Mouse (Mus musculus) myocyte (in vitro differentiated cells): ENCODE results near the gene Rnf220. TPM values are rescaled to one million over a fixed set of nuclear protein-coding genes. Genes with fewer than 3 reads are reported as not detected.

Experiments used
- H3K27me3 ChIP-seq: one replicate; pipeline ENCODE4 v1.6.1; 2011; ENCODE audit not compliant: control insufficient read depth, insufficient read depth, insufficient read length
- H3K36me3 ChIP-seq: one replicate; pipeline ENCODE4 v1.6.1; 2011; ENCODE audit not compliant: control insufficient read depth, insufficient read depth
- H3K4me2 ChIP-seq: one replicate; pipeline ENCODE4 v1.6.1; 2011; ENCODE audit warnings: low read depth, control low read depth
- H3K4me3 ChIP-seq: one replicate; pipeline ENCODE4 v1.5.1; 2011; ENCODE audit warnings: mild to moderate bottlenecking, control low read depth, moderate library complexity
- H3K79me2 ChIP-seq: one replicate; pipeline ENCODE4 v1.6.1; 2011; ENCODE audit not compliant: control insufficient read depth, insufficient read depth
- H3ac ChIP-seq: one replicate; pipeline ENCODE4 v1.6.1; 2011; ENCODE audit not compliant: control insufficient read depth, insufficient read length
- CEBPB ChIP-seq: IDR thresholded peaks from 2 replicates; pipeline ENCODE4 v1.6.1; 2011; ENCODE audit warnings: mild to moderate bottlenecking, moderate library complexity; ENCODE audit not compliant: poor library complexity, insufficient read depth, severe bottlenecking
- E2F4 ChIP-seq: IDR thresholded peaks from one replicate; pipeline ENCODE4 v1.6.1; 2011; ENCODE audit warnings: mild to moderate bottlenecking, control low read depth, moderate library complexity; ENCODE audit not compliant: insufficient read depth
- MAX ChIP-seq: IDR thresholded peaks from one replicate; pipeline ENCODE4 v1.6.1; 2011; ENCODE audit warnings: low read depth, mild to moderate bottlenecking, control low read depth
- MYOD1 ChIP-seq, 3 experiments: IDR thresholded peaks; one replicate each; pipeline ENCODE4 v1.6.1; 2011; ENCODE audit warnings: control low read depth in 2 of 3, low read depth in 2 of 3, mild to moderate bottlenecking in 2 of 3, moderate library complexity in 1 of 3; ENCODE audit not compliant: insufficient read length in 2 of 3, control insufficient read depth in 1 of 3
- MYOG ChIP-seq, 3 experiments: IDR thresholded peaks; one replicate each; pipeline ENCODE4 v1.6.1; 2011; ENCODE audit warnings: control low read depth in 2 of 3, low read depth in 2 of 3, mild to moderate bottlenecking in 2 of 3; ENCODE audit not compliant: insufficient read length in 2 of 3, control insufficient read depth in 1 of 3, insufficient read depth in 1 of 3
- POLR2A ChIP-seq: IDR thresholded peaks from one replicate; pipeline ENCODE4 v1.6.1; 2011; ENCODE audit warnings: low read depth, mild to moderate bottlenecking, control low read depth, moderate library complexity; ENCODE audit not compliant: insufficient read length
- POLR2AphosphoS2 ChIP-seq: IDR thresholded peaks from one replicate; pipeline ENCODE4 v1.6.1; 2011; ENCODE audit warnings: low read depth, control low read depth; ENCODE audit not compliant: insufficient read length
- REST ChIP-seq: IDR thresholded peaks from one replicate; pipeline ENCODE4 v1.6.1; 2011; ENCODE audit warnings: mild to moderate bottlenecking, control low read depth, moderate library complexity; ENCODE audit not compliant: insufficient read depth, insufficient read length
- SRF ChIP-seq: IDR thresholded peaks from one replicate; pipeline ENCODE4 v1.6.1; 2011; ENCODE audit warnings: low read depth; ENCODE audit not compliant: control insufficient read depth, insufficient read length
- TCF12 ChIP-seq: IDR thresholded peaks from one replicate; pipeline ENCODE4 v1.6.1; 2011; ENCODE audit warnings: mild to moderate bottlenecking, control low read depth; ENCODE audit not compliant: poor library complexity, insufficient read depth, severe bottlenecking
- TCF3 ChIP-seq: IDR thresholded peaks from one replicate; pipeline ENCODE4 v1.6.1; 2011; ENCODE audit warnings: low read depth, control low read depth; ENCODE audit not compliant: insufficient read length
- USF1 ChIP-seq: IDR thresholded peaks from one replicate; pipeline ENCODE4 v1.6.1; 2011; ENCODE audit warnings: low read depth, mild to moderate bottlenecking, control low read depth, moderate library complexity
- polyA plus RNA-seq: library from polyadenylated mRNA; unstranded; fragments of >200 nt; fragmentation: generic; extraction: Trizol; gene quantifications from one replicate; pipeline ENCODE4 v1.2.1, GENCODE M21; 2012; ENCODE audit warnings: missing spikeins

Rnf220 gene
- polyA plus RNA-seq, 1 experiment, result 60.4 TPM

GRCm38 (mm10) chr4:117397128-117397527 is 99.7 kb downstream of the Rnf220 start:
- TF ChIP-seq MYOG (IDR thresholded peaks at IDR 0.05; ENCODE audit: control insufficient read depth in 1 of 3, insufficient read depth in 1 of 3, insufficient read length in 2 of 3, low read depth in 2 of 3) (no peak), TCF12 (no peak), MYOD1 (IDR thresholded peaks at IDR 0.05; ENCODE audit: control insufficient read depth in 1 of 3, insufficient read length in 2 of 3, low read depth in 2 of 3) (no peak), USF1 (no peak), POLR2AphosphoS2 (no peak), CEBPB (no peak), TCF3 (no peak), E2F4 (no peak), MAX (no peak), REST (no peak), POLR2A (no peak)
- Histone ChIP-seq H3K4me3 (no peak overlapping the region), H3K27me3 (peaks cover 63% of the 10 kb centered on the region)

GRCm38 (mm10) chr4:117393027-117393426 is 103.8 kb downstream of the Rnf220 start:
- Histone ChIP-seq H3K4me2 (no peak overlapping the region), H3K4me3 (no peak overlapping the region), H3K36me3 (no peaks in the 10 kb centered on the region), H3K27me3 (peaks cover 58% of the 10 kb centered on the region), H3K79me2 (no peaks in the 10 kb centered on the region), H3ac (no peak overlapping the region)
- TF ChIP-seq USF1 (no peak), POLR2A (no peak), MAX (no peak), E2F4 (no peak), TCF3 (no peak), REST (no peak), SRF (no peak)

More at GRCm38 (mm10) chr4:117397128-117397527, 99.7 kb downstream of the Rnf220 start:
- no peak overlapping the region for H3K4me2 ChIP-seq
- no peaks in the 10 kb centered on the region for H3K36me3 ChIP-seq
- no peaks in the 10 kb centered on the region for H3K79me2 ChIP-seq
- H3ac ChIP-seq, result no peak overlapping the region

- no peaks in the 10 kb centered on the region for H3K79me2 ChIP-seq
- no peak overlapping the region for H3K4me3 ChIP-seq
- no peaks in the 10 kb centered on the region for H3K36me3 ChIP-seq
- no peak overlapping the region for H3ac ChIP-seq
- TF ChIP-seq SRF (no peak), REST (no peak), MYOD1 (IDR thresholded peaks at IDR 0.05; ENCODE audit: control insufficient read depth in 1 of 3, insufficient read length in 2 of 3, low read depth in 2 of 3) (no peak), E2F4 (no peak), TCF12 (no peak), MAX (no peak), MYOG (IDR thresholded peaks at IDR 0.05; ENCODE audit: control insufficient read depth in 1 of 3, insufficient read depth in 1 of 3, insufficient read length in 2 of 3, low read depth in 2 of 3) (no peak), CEBPB (no peak), POLR2AphosphoS2 (no peak), USF1 (no peak), TCF3 (no peak), POLR2A (no peak)
- H3K27me3 ChIP-seq, result peaks cover 52% of the 10 kb centered on the region
- H3K4me2 ChIP-seq, result no peak overlapping the region
These were observed 104.5 kb downstream of the Rnf220 start for GRCm38 (mm10) chr4:117392391-117392790.

GRCm38 (mm10) chr4:117391966-117392365 is 104.9 kb downstream of the Rnf220 start:
- TF ChIP-seq POLR2A (no peak), SRF (no peak), USF1 (no peak), MAX (no peak), MYOG (IDR thresholded peaks at IDR 0.05; ENCODE audit: control insufficient read depth in 1 of 3, insufficient read depth in 1 of 3, insufficient read length in 2 of 3, low read depth in 2 of 3) (no peak), MYOD1 (IDR thresholded peaks at IDR 0.05; ENCODE audit: control insufficient read depth in 1 of 3, insufficient read length in 2 of 3, low read depth in 2 of 3) (no peak), REST (no peak), TCF12 (no peak), POLR2AphosphoS2 (no peak), TCF3 (no peak), CEBPB (no peak)
- no peak overlapping the region for H3ac ChIP-seq
- H3K4me2 ChIP-seq, result no peak overlapping the region
- no peak overlapping the region for H3K4me3 ChIP-seq
- peaks cover 47% of the 10 kb centered on the region for H3K27me3 ChIP-seq
- no peaks in the 10 kb centered on the region for H3K79me2 ChIP-seq
- no peaks in the 10 kb centered on the region for H3K36me3 ChIP-seq

GRCm38 (mm10) chr4:117390850-117391795 is 105.7 kb downstream of the Rnf220 start:
- Histone ChIP-seq H3K4me2 (no peak overlapping the region), H3ac (no peak overlapping the region), H3K79me2 (no peaks in the 10 kb centered on the region), H3K4me3 (no peak overlapping the region), H3K27me3 (peaks cover 39% of the 10 kb centered on the region), H3K36me3 (no peaks in the 10 kb centered on the region)
- TF ChIP-seq USF1 (no peak), TCF3 (no peak), POLR2A (no peak), CEBPB (no peak), MYOD1 (IDR thresholded peaks at IDR 0.05; ENCODE audit: control insufficient read depth in 1 of 3, insufficient read length in 2 of 3, low read depth in 2 of 3) (no peak), MYOG (IDR thresholded peaks at IDR 0.05; ENCODE audit: control insufficient read depth in 1 of 3, insufficient read depth in 1 of 3, insufficient read length in 2 of 3, low read depth in 2 of 3) (no peak), MAX (no peak), E2F4 (no peak), SRF (no peak), REST (no peak), TCF12 (no peak)
